Mouse (Mus musculus) lung, adult 2 months (tissue): Measurements from ENCODE around the gene Mrpl32.

Source experiments
- CTCF ChIP-seq: fragments of 200-500 bp; IDR thresholded peaks from 2 replicates; pipeline ENCODE4 v1.5.1; 2011; ENCODE audit warnings: mild to moderate bottlenecking, low read length, control low read depth; ENCODE audit not compliant: insufficient read depth
- POLR2A ChIP-seq: fragments of 200-500 bp; IDR thresholded peaks from 2 replicates; pipeline ENCODE4 v1.6.1; 2011; ENCODE audit warnings: low read depth, mild to moderate bottlenecking, control low read depth, low read length, borderline replicate concordance; ENCODE audit errors: extremely low read depth

DNA sequence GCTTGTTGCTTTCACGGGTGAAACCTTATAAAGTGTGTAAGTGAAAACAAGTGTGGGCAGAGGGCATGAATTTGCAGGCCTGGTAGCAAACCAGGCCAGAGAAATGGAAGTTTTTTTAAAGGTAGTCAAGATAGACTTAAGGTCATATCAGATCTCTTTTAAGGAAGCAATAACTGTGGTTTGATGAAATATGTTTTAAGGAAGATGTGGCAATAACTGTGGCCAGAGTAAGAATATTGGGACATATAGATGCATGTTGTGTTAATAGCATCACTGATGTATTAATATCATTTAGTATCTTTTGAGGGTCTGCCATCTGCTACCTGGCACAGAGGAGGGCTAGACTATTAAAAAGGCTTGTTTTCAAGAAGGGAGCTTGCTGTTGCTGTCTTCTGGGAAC, 27.0 kb upstream of the Mrpl32 start:
- no peak for TF ChIP-seq CTCF
- no peak for TF ChIP-seq POLR2A
